Mouse (Mus musculus): ENCODE measurements around the gene Plxna4. TPM values are rescaled to one million over a fixed set of nuclear protein-coding genes. Genes with fewer than 3 reads are reported as not detected.

Plxna4 gene
- polyA plus RNA-seq, 1 experiment from 2014 or later = 7.4 TPM

GRCm38 (mm10) chr6:32105547-32106275 is 482.3 kb downstream of the Plxna4 start:
- Histone ChIP-seq H3K4me2 (ENCODE audit: low read depth) (no peak overlapping the region), H3K4me3 (ENCODE audit: low read depth, low read length) (no peak overlapping the region), H3K4me1 (ENCODE audit: control insufficient read depth, insufficient read depth, low read length) (no peaks in the 10 kb centered on the region), H3K9ac (ENCODE audit: low read length) (no peak overlapping the region), H3K36me3 (ENCODE audit: control insufficient read depth, insufficient read depth, low read length) (no peaks in the 10 kb centered on the region), H3K9me3 (ENCODE audit: control insufficient read depth, low read length) (no peaks in the 10 kb centered on the region), H3K27me3 (ENCODE audit: control insufficient read depth, insufficient read depth, low read length) (no peaks in the 10 kb centered on the region), H3K27ac (ENCODE audit: low read depth, low read length) (no peak overlapping the region)
- ATAC-seq (ENCODE audit: insufficient read depth, low FRiP score, low TSS enrichment) (no peak), DNase-seq (ENCODE audit: low spot score) (no peak)
- 46% methylated on average over 9 of the region's 9 CpGs for WGBS
